Mouse (Mus musculus): ENCODE measurements around the gene Gm7945.
"Not testable (repeated sequence)": the region's sequence is repeated elsewhere in the genome, so short reads cannot be mapped to it uniquely, and the experiment has no call there.

GRCm38 (mm10) chr14:41408181-41408580 is 22.0 kb upstream of the Gm7945 start, which contains the start of gene Gm6482:
- TF ChIP-seq BHLHE40 (IDR thresholded peaks at IDR 0.05; ENCODE audit: low read depth, low read length); KAT2A (IDR thresholded peaks at IDR 0.05; ENCODE audit: insufficient replicate concordance, low read length); CTCF (conservative IDR thresholded peaks at IDR 0.05 in 1 of 2, IDR thresholded peaks at IDR 0.05 in 1 of 2; ENCODE audit: low read depth in 2 of 2, low read length in 2 of 2): not testable (repeated sequence)
